Comparison of ENCODE assay signal across 21 mouse cellular contexts in genomic region chr5:147389052-147389451, GRCm38 (mm10). TPM values are rescaled to one million over a fixed set of nuclear protein-coding genes. Genes with fewer than 3 reads are reported as not detected.
DNase-seq lines count a peak whose midpoint lies in the region; ATAC-seq and TF ChIP-seq lines count a peak whose summit lies in the region.
"Had no signal": no experiment of that assay in that cellular context is flagged by ENCODE, and none has a peak within 500 bp of the region (broad histone marks: within the 10 kb centered on the region; RNA-seq: fewer than 3 reads in every experiment).

No protein-coding gene starts in this region.

- H3K27ac ChIP-seq in liver, embryonic 13.5 days: peak overlapping the region; percentile 66
- no peak overlapping the region for H3K27ac ChIP-seq in MEL (ENCODE audit: control insufficient read depth, low read depth, low read length)
- no peak overlapping the region for H3K27ac ChIP-seq in liver, embryonic 15.5 days (replicated peaks)
- H3K27ac ChIP-seq in midbrain, embryonic 14.5 days (replicated peaks; ENCODE audit: low read depth, low read length): no peak overlapping the region
- H3K27ac ChIP-seq: embryonic facial prominence, embryonic 15.5 days; forebrain, embryonic 10.5 days; hindbrain, embryonic 10.5 days; lung, embryonic 15.5 days; midbrain, embryonic 12.5 days; stomach, embryonic 15.5 days had no signal

- H3K36me3 ChIP-seq in liver, embryonic 13.5 days: no peaks in the 10 kb centered on the region
- no peaks in the 10 kb centered on the region; a peak in 1 of 4 replicates for H3K36me3 ChIP-seq in MEL (ENCODE audit: control insufficient read depth in 1 of 2, insufficient read depth in 2 of 2, low read length in 2 of 2)
- H3K36me3 ChIP-seq in liver, embryonic 15.5 days (replicated peaks): no peaks in the 10 kb centered on the region
- H3K36me3 ChIP-seq in midbrain, embryonic 14.5 days (ENCODE audit: control insufficient read depth, insufficient read depth, low read length): no peaks in the 10 kb centered on the region
- H3K36me3 ChIP-seq: embryonic facial prominence, embryonic 15.5 days; forebrain, embryonic 10.5 days; hindbrain, embryonic 10.5 days; lung, embryonic 15.5 days; midbrain, embryonic 12.5 days; stomach, embryonic 15.5 days had no signal

- peak overlapping the region; percentile 22; the same call in 1 of the 2 replicates for H3K9ac ChIP-seq in liver, embryonic 13.5 days
- H3K9ac ChIP-seq in MEL (ENCODE audit: control insufficient read depth, low read depth, low read length, poor library complexity, severe bottlenecking): no peak overlapping the region
- H3K9ac ChIP-seq in liver, embryonic 15.5 days: no peak overlapping the region
- H3K9ac ChIP-seq in midbrain, embryonic 14.5 days (replicated peaks; ENCODE audit: low read length): no peak overlapping the region
- H3K9ac ChIP-seq: embryonic facial prominence, embryonic 15.5 days; lung, embryonic 15.5 days; midbrain, embryonic 12.5 days; stomach, embryonic 15.5 days had no signal

- H3K9me3 ChIP-seq in liver, embryonic 13.5 days (replicated peaks): no peaks in the 10 kb centered on the region
- H3K9me3 ChIP-seq in MEL (replicated peaks; ENCODE audit: insufficient read depth, low read length): no peaks in the 10 kb centered on the region
- no peaks in the 10 kb centered on the region for H3K9me3 ChIP-seq in liver, embryonic 15.5 days (replicated peaks)
- H3K9me3 ChIP-seq in midbrain, embryonic 14.5 days (ENCODE audit: control insufficient read depth, low read length): no peaks in the 10 kb centered on the region
- H3K9me3 ChIP-seq: embryonic facial prominence, embryonic 15.5 days; forebrain, embryonic 10.5 days; hindbrain, embryonic 10.5 days; lung, embryonic 15.5 days; midbrain, embryonic 12.5 days; stomach, embryonic 15.5 days had no signal

- peak overlapping the region; percentile 49; the same call in 1 of the 2 replicates for H3K4me2 ChIP-seq in liver, embryonic 13.5 days
- H3K4me2 ChIP-seq in liver, embryonic 15.5 days: peak overlapping the region; percentile 50; the same call in 1 of the 2 replicates
- no peak overlapping the region for H3K4me2 ChIP-seq in midbrain, embryonic 14.5 days (ENCODE audit: low read length)
- H3K4me2 ChIP-seq: embryonic facial prominence, embryonic 15.5 days; lung, embryonic 15.5 days; midbrain, embryonic 12.5 days; stomach, embryonic 15.5 days had no signal

- peaks cover 47% of the 10 kb centered on the region for H3K4me1 ChIP-seq in liver, embryonic 13.5 days (replicated peaks)
- peaks cover 0 to 9% of the 10 kb centered on the region in 2 experiments; a peak in 2 of 4 replicates for H3K4me1 ChIP-seq in MEL (ENCODE audit: control insufficient read depth in 1 of 2, insufficient read depth in 2 of 2, low read length in 2 of 2)
- peaks cover 33% of the 10 kb centered on the region for H3K4me1 ChIP-seq in liver, embryonic 15.5 days (replicated peaks)
- H3K4me1 ChIP-seq in midbrain, embryonic 14.5 days (ENCODE audit: control insufficient read depth, insufficient read depth, low read length): no peaks in the 10 kb centered on the region
- H3K4me1 ChIP-seq: embryonic facial prominence, embryonic 15.5 days; forebrain, embryonic 10.5 days; hindbrain, embryonic 10.5 days; lung, embryonic 15.5 days; midbrain, embryonic 12.5 days; stomach, embryonic 15.5 days had no signal

- H3K4me3 ChIP-seq in liver, embryonic 13.5 days (replicated peaks): no peak overlapping the region
- H3K4me3 ChIP-seq in MEL (ENCODE audit: control insufficient read depth in 1 of 2, insufficient read depth in 1 of 2, low read depth in 2 of 2, low read length in 2 of 2): no peak overlapping the region
- H3K4me3 ChIP-seq in liver, embryonic 15.5 days (replicated peaks): no peak overlapping the region
- H3K4me3 ChIP-seq in midbrain, embryonic 14.5 days (replicated peaks; ENCODE audit: low read depth, low read length): no peak overlapping the region
- H3K4me3 ChIP-seq: embryonic facial prominence, embryonic 15.5 days; forebrain, embryonic 10.5 days; hindbrain, embryonic 10.5 days; lung, embryonic 15.5 days; midbrain, embryonic 12.5 days; stomach, embryonic 15.5 days had no signal

- no peak for ATAC-seq in liver, embryonic 13.5 days (ENCODE audit: low read depth)
- no peak for ATAC-seq in liver, embryonic 15.5 days (ENCODE audit: insufficient read depth)
- peak; percentile 58; the same call in 1 of the 2 replicates for ATAC-seq in monocyte, adult 5-6 weeks (replicated peaks; ENCODE audit: insufficient number of reproducible peaks, low FRiP score, low TSS enrichment, poor library complexity, severe bottlenecking)
- no peak for ATAC-seq in midbrain, embryonic 14.5 days (ENCODE audit: low FRiP score, low TSS enrichment)

- no peaks in the 10 kb centered on the region for H3K27me3 ChIP-seq in liver, embryonic 13.5 days
- H3K27me3 ChIP-seq in MEL (ENCODE audit: control insufficient read depth in 1 of 2, insufficient read depth in 2 of 2, low read length in 2 of 2): no peaks in the 10 kb centered on the region
- H3K27me3 ChIP-seq in liver, embryonic 15.5 days: 0 out of 2 replicates have a peak, but pooled peaks cover 8% of the 10 kb centered on the region
- H3K27me3 ChIP-seq in midbrain, embryonic 14.5 days (ENCODE audit: control insufficient read depth, insufficient read depth, low read length): no peaks in the 10 kb centered on the region
- H3K27me3 ChIP-seq: CH12.LX; embryonic facial prominence, embryonic 15.5 days; lung, embryonic 15.5 days; midbrain, embryonic 12.5 days; stomach, embryonic 15.5 days had no signal

- DNase-seq in liver, embryonic 13.5 days: no peak
- DNase-seq in liver (no peak), MEL (ENCODE audit: low read depth, low spot score) (peak; percentile 12)
- DNase-seq in midbrain, embryonic 14.5 days: no peak
- no peak for DNase-seq in right cerebral cortex, postnatal 4 days
- DNase-seq: adrenal gland, postnatal 36 days; cerebellum, adult 9-10 months; embryo, embryonic 11 days; gastrocnemius, postnatal 14 days; kidney, adult 18-20 months; kidney, postnatal 14 days had no signal

- no peak for TF ChIP-seq POLR2A in MEL (IDR thresholded peaks at IDR 0.05; ENCODE audit: control insufficient read depth in 1 of 2, insufficient read depth in 1 of 2, low read depth in 1 of 2, low read length in 2 of 2, poor library complexity in 1 of 2)

- no peak for TF ChIP-seq EP300 in MEL (IDR thresholded peaks at IDR 0.05; ENCODE audit: low read depth in 1 of 2, low read length in 2 of 2)

- TF ChIP-seq CTCF in MEL (IDR thresholded peaks at IDR 0.05 in 2 of 3, conservative IDR thresholded peaks at IDR 0.05 in 1 of 3; ENCODE audit: control insufficient read depth in 1 of 3, insufficient read depth in 1 of 3, low read depth in 2 of 3, low read length in 3 of 3, poor library complexity in 1 of 3, severe bottlenecking in 1 of 3): no peak

- no peak for TF ChIP-seq RAD21 in MEL (IDR thresholded peaks at IDR 0.05; ENCODE audit: low read depth, low read length)

- no peaks in the 10 kb centered on the region for H3K79me2 ChIP-seq in MEL (ENCODE audit: control insufficient read depth, insufficient read depth, low read length, poor library complexity)

- 49% methylated on average over 5 of the region's 5 CpGs for WGBS in liver, embryonic 13.5 days (ENCODE audit: insufficient replicate concordance)
- WGBS in liver, embryonic 15.5 days (ENCODE audit: insufficient replicate concordance): 44% methylated on average over 5 of the region's 5 CpGs
- 86% methylated on average over 5 of the region's 5 CpGs for WGBS in midbrain, embryonic 14.5 days

TF ChIP-seq in MEL, 35 proteins besides CTCF, POLR2A, EP300 and RAD21:
- TF ChIP-seq ZNF384 (IDR thresholded peaks at IDR 0.05; ENCODE audit: low read depth, low read length): no peak
- TF ChIP-seq MAFK (IDR thresholded peaks at IDR 0.05; ENCODE audit: borderline replicate concordance, low read depth, low read length): no peak
- TF ChIP-seq HCFC1 (IDR thresholded peaks at IDR 0.05; ENCODE audit: low read depth, low read length): no peak
- TF ChIP-seq TCF12 (IDR thresholded peaks at IDR 0.05; ENCODE audit: low read depth, low read length): no peak
- TF ChIP-seq ZMIZ1 (IDR thresholded peaks at IDR 0.05; ENCODE audit: low read depth, low read length): no peak
- TF ChIP-seq CHD2 (IDR thresholded peaks at IDR 0.05; ENCODE audit: low read length): no peak

RNA-seq across cellular contexts. Expression of gene Flt3, which starts 11.2 kb away (rescaled TPM):
- 1.6 and 1.8 TPM in 2 replicates for polyA plus RNA-seq in liver, embryonic 13.5 days (2015; fragmentation: Nextera tagmentation; extraction: Ambion mirVana)
- total RNA-seq in MEL (2012; rRNA removed): not detected in 2 replicates
- polyA plus RNA-seq in MEL (2012; ENCODE audit: insufficient read depth in 1 of 2, insufficient read length in 2 of 2, low read depth in 1 of 2, low replicate concordance in 2 of 2, missing spikeins in 1 of 2): under 1 TPM in 1 of 2 experiments, not detected in 1; 0.01 TPM
- polyA plus RNA-seq in liver, embryonic 15.5 days (2015; fragmentation: Nextera tagmentation; extraction: Ambion mirVana): 1.4 and 1.8 TPM in 2 replicates
- total RNA-seq in monocyte, adult 5-6 weeks (2017): 1.7 to 3.9 TPM (median 3.2 TPM) in 3 replicates
- polyA plus RNA-seq in midbrain, embryonic 14.5 days (2014; fragmentation: Nextera tagmentation; extraction: Ambion mirVana): 0.27 and 0.34 TPM in 2 replicates
- total RNA-seq: gastrocnemius, postnatal 14 days had no signal
- polyA plus RNA-seq: forebrain, embryonic 10.5 days; heart, embryonic 14.5 days; hindbrain, embryonic 10.5 days had no signal

RNA-seq across cellular contexts. Expression of gene Pan3, which starts 40.9 kb away (rescaled TPM):
- 39.0 and 39.3 TPM in 2 replicates for polyA plus RNA-seq in liver, embryonic 13.5 days (2015; fragmentation: Nextera tagmentation; extraction: Ambion mirVana)
- total RNA-seq in MEL (2012; rRNA removed): 56.1 and 61.5 TPM in 2 replicates
- 10 to 100 TPM in 1 of 2 experiments, not detected in 1; 60.6 TPM for polyA plus RNA-seq in MEL (2012; ENCODE audit: insufficient read depth in 1 of 2, insufficient read length in 2 of 2, low read depth in 1 of 2, low replicate concordance in 2 of 2, missing spikeins in 1 of 2)
- 28.7 and 30.0 TPM in 2 replicates for polyA plus RNA-seq in liver, embryonic 15.5 days (2015; fragmentation: Nextera tagmentation; extraction: Ambion mirVana)
- 167 to 270 TPM (median 183 TPM) in 3 replicates for total RNA-seq in monocyte, adult 5-6 weeks (2017)
- polyA plus RNA-seq in midbrain, embryonic 14.5 days (2014; fragmentation: Nextera tagmentation; extraction: Ambion mirVana): 64.8 and 69.5 TPM in 2 replicates
